Mouse (Mus musculus): ENCODE results near the gene Spop.

DNA sequence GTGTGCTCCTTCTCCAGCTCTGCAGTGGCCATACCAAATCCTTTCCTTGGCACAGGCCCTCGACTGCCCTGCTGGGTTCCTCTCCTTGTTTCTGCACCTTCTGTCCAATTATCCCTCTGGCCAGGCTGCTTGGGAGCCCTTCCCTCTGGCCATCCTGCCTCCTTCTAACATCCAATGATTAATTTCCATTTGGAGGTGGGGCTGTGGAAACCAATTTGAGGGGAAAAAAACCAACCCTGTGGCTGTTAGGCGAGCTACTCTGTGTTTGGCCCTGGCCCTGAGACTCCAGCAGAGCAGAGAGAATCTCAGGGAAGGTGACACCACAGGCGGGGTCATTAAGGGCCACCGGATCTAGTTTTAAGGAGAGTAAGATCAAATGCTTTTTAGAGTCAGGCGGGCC lies 11.7 kb upstream of the Spop start:
- no peak for TF ChIP-seq GATA1 (IDR thresholded peaks at IDR 0.05; ENCODE audit: low read length)
- no peak for TF ChIP-seq TAL1 (IDR thresholded peaks at IDR 0.05; ENCODE audit: low read length)

Data from erythroblast, embryonic 14.5 days (primary cell).